ENCODE assay signal across 8 mouse cellular contexts in genomic region chr3:79285097-79285675, GRCm38 (mm10). TPM values are rescaled to one million over a fixed set of nuclear protein-coding genes. Genes with fewer than 3 reads are reported as not detected.
DNase-seq lines count a peak whose midpoint lies in the region; ATAC-seq lines count a peak whose summit lies in the region.

No protein-coding gene starts in this region.

- no peaks in the 10 kb centered on the region for H3K36me3 ChIP-seq in lung, embryonic 15.5 days
- H3K36me3 ChIP-seq in embryonic facial prominence, embryonic 11.5 days (replicated peaks; ENCODE audit: control insufficient read depth, insufficient read depth, low read depth, low read length): no peaks in the 10 kb centered on the region
- H3K36me3 ChIP-seq in hindbrain, embryonic 14.5 days (replicated peaks; ENCODE audit: control insufficient read depth, insufficient read depth): no peaks in the 10 kb centered on the region
- H3K36me3 ChIP-seq in midbrain, embryonic 12.5 days: no peaks in the 10 kb centered on the region

- no peak for DNase-seq in lung, postnatal 10 days
- DNase-seq in embryonic facial prominence, embryonic 11.5 days (ENCODE audit: low spot score): no peak
- DNase-seq in hindbrain, embryonic 14.5 days (ENCODE audit: low spot score): no peak
- DNase-seq in thymus, postnatal 14 days: no peak
- no peak for DNase-seq in thymus, postnatal 36 days
- no peak for DNase-seq in lung, postnatal 4 days

- H3K4me3 ChIP-seq in lung, embryonic 15.5 days: peak overlapping the region; percentile 91
- peak overlapping the region; percentile 89 for H3K4me3 ChIP-seq in embryonic facial prominence, embryonic 11.5 days (ENCODE audit: low read depth, low read length)
- H3K4me3 ChIP-seq in hindbrain, embryonic 14.5 days (replicated peaks; ENCODE audit: low read length): peak overlapping the region; percentile 82
- peak overlapping the region; percentile 91 for H3K4me3 ChIP-seq in midbrain, embryonic 12.5 days

- peak overlapping the region; percentile 77 for H3K4me2 ChIP-seq in lung, embryonic 15.5 days
- peak overlapping the region; percentile 90 for H3K4me2 ChIP-seq in embryonic facial prominence, embryonic 11.5 days (ENCODE audit: low read depth, low read length)
- H3K4me2 ChIP-seq in hindbrain, embryonic 14.5 days (replicated peaks): peak overlapping the region; percentile 92
- H3K4me2 ChIP-seq in midbrain, embryonic 12.5 days (replicated peaks): peak overlapping the region; percentile 82

- no peaks in the 10 kb centered on the region for H3K9me3 ChIP-seq in lung, embryonic 15.5 days
- H3K9me3 ChIP-seq in embryonic facial prominence, embryonic 11.5 days (replicated peaks; ENCODE audit: control insufficient read depth, low read length): no peaks in the 10 kb centered on the region
- H3K9me3 ChIP-seq in hindbrain, embryonic 14.5 days (ENCODE audit: control insufficient read depth, low read length): no peaks in the 10 kb centered on the region
- H3K9me3 ChIP-seq in midbrain, embryonic 12.5 days: no peaks in the 10 kb centered on the region

- no peak overlapping the region for H3K27ac ChIP-seq in lung, embryonic 15.5 days
- H3K27ac ChIP-seq in embryonic facial prominence, embryonic 11.5 days (replicated peaks; ENCODE audit: low read depth, low read length): no peak overlapping the region
- H3K27ac ChIP-seq in hindbrain, embryonic 14.5 days: no peak overlapping the region
- H3K27ac ChIP-seq in midbrain, embryonic 12.5 days (replicated peaks): no peak overlapping the region

- no peaks in the 10 kb centered on the region for H3K27me3 ChIP-seq in lung, embryonic 15.5 days
- H3K27me3 ChIP-seq in embryonic facial prominence, embryonic 11.5 days (ENCODE audit: control insufficient read depth, insufficient read depth, low read length): no peaks in the 10 kb centered on the region
- H3K27me3 ChIP-seq in hindbrain, embryonic 14.5 days (ENCODE audit: control insufficient read depth, insufficient read depth, low read length): peaks cover 4% of the 10 kb centered on the region; the same call in 1 of the 2 replicates
- peaks cover 5% of the 10 kb centered on the region for H3K27me3 ChIP-seq in midbrain, embryonic 12.5 days

- H3K9ac ChIP-seq in lung, embryonic 15.5 days: peak overlapping the region; percentile 88
- peak overlapping the region; percentile 22; the same call in 1 of the 2 replicates for H3K9ac ChIP-seq in embryonic facial prominence, embryonic 11.5 days (replicated peaks; ENCODE audit: low read length)
- H3K9ac ChIP-seq in hindbrain, embryonic 14.5 days: peak overlapping the region; percentile 88
- H3K9ac ChIP-seq in midbrain, embryonic 12.5 days (replicated peaks): peak overlapping the region; percentile 93

- WGBS in lung, embryonic 15.5 days: 36% methylated on average over 13 of the region's 13 CpGs
- 73% methylated on average over 13 of the region's 13 CpGs for WGBS in embryonic facial prominence, embryonic 11.5 days
- 31% methylated on average over 13 of the region's 13 CpGs for WGBS in hindbrain, embryonic 14.5 days
- WGBS in midbrain, embryonic 12.5 days: 64% methylated on average over 13 of the region's 13 CpGs

- no peak for ATAC-seq in lung, embryonic 15.5 days (ENCODE audit: borderline replicate concordance, extremely low read depth, low FRiP score, low TSS enrichment)
- no peak for ATAC-seq in embryonic facial prominence, embryonic 11.5 days (replicated peaks; ENCODE audit: insufficient number of reproducible peaks, low FRiP score, low TSS enrichment, low read depth)
- no peak for ATAC-seq in hindbrain, embryonic 14.5 days (ENCODE audit: low FRiP score)
- ATAC-seq in midbrain, embryonic 12.5 days (ENCODE audit: low FRiP score, low read depth): no peak

- peaks cover 34% of the 10 kb centered on the region for H3K4me1 ChIP-seq in lung, embryonic 15.5 days
- H3K4me1 ChIP-seq in embryonic facial prominence, embryonic 11.5 days (ENCODE audit: control insufficient read depth, insufficient read depth, low read length): no peaks in the 10 kb centered on the region
- peaks cover 38% of the 10 kb centered on the region for H3K4me1 ChIP-seq in hindbrain, embryonic 14.5 days (replicated peaks; ENCODE audit: control insufficient read depth, insufficient read depth, low read length)
- peaks cover 24% of the 10 kb centered on the region for H3K4me1 ChIP-seq in midbrain, embryonic 12.5 days

RNA-seq across cellular contexts. Expression of gene Rapgef2, which starts 1.1 kb away (rescaled TPM):
- 5.9 and 6.2 TPM in 2 replicates for polyA plus RNA-seq in lung, embryonic 15.5 days (2015; fragmentation: Nextera tagmentation; extraction: Ambion mirVana)
- 5.3 and 6.8 TPM in 2 replicates for polyA plus RNA-seq in embryonic facial prominence, embryonic 11.5 days (2014; fragmentation: Nextera tagmentation; extraction: Ambion mirVana)
- polyA plus RNA-seq in hindbrain, embryonic 14.5 days (2014; fragmentation: Nextera tagmentation; extraction: Ambion mirVana): 13.9 and 16.1 TPM in 2 replicates
- polyA plus RNA-seq in midbrain, embryonic 12.5 days (2016; fragmentation: Nextera tagmentation; extraction: Ambion mirVana): 9.7 and 11.4 TPM in 2 replicates

RNA-seq across cellular contexts. Expression of gene Gm17359, which starts 51.3 kb away (rescaled TPM):
- not detected in 2 replicates for polyA plus RNA-seq in lung, embryonic 15.5 days (2015; fragmentation: Nextera tagmentation; extraction: Ambion mirVana)
- not detected in 2 replicates for polyA plus RNA-seq in embryonic facial prominence, embryonic 11.5 days (2014; fragmentation: Nextera tagmentation; extraction: Ambion mirVana)
- polyA plus RNA-seq in hindbrain, embryonic 14.5 days (2014; fragmentation: Nextera tagmentation; extraction: Ambion mirVana): not detected in 2 replicates
- not detected in 2 replicates for polyA plus RNA-seq in midbrain, embryonic 12.5 days (2016; fragmentation: Nextera tagmentation; extraction: Ambion mirVana)

Comparison
In these comparisons a context has a peak if more than half of its experiments do, and no peak if none do; other contexts are left out.
1. H3K9ac ChIP-seq: peak in every context shown above with its lines; median percentile 93 in midbrain, embryonic 12.5 days; 88 in lung, embryonic 15.5 days; 88 in hindbrain, embryonic 14.5 days; 22 in embryonic facial prominence, embryonic 11.5 days.